Mouse (Mus musculus) thymus, postnatal 0 days (tissue): ENCODE measurements around the gene Naa80. TPM values are rescaled to one million over a fixed set of nuclear protein-coding genes. Genes with fewer than 3 reads are reported as not detected.
A peak's percentile ranks its signal among the peaks of the same experiment; 100 is the strongest.

Experiments
- DNase-seq: peaks from one replicate; pipeline ENCODE4 v3.0.0-alpha.2; 2015; ENCODE audit warnings: low spot score
- polyA plus RNA-seq: library from polyadenylated mRNA; unstranded; fragments of >200 nt; fragmentation: Nextera tagmentation; extraction: Ambion mirVana; gene quantifications from 2 replicates; pipeline ENCODE4 v1.2.1, GENCODE M21; 2015

Naa80 gene
- polyA plus RNA-seq: 18.4 and 23.1 TPM in 2 replicates

DNA sequence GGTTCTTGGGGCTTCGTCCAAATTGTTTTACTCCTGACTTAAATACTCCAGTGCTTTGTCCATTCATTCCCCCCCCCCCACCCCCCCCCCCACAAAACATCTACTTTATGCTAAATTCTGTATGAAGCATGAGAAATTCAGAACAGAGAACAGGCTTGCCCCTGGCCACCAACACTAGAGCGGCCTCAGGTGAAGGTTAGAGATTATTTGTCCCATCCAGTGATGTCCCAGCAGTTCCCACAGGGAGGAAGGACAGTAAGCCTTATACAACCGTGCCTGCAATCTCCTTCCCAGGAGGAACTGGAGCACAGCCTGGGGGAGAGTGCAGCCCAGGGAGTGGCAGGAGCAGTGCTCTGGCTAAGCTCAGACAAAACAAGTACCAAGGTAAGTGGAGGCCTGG lies at the start of gene Naa80:
TSS of gene Naa80 (plus strand) at position 301 of the 400 bp plus-strand sequence.
- no peak for DNase-seq

DNA sequence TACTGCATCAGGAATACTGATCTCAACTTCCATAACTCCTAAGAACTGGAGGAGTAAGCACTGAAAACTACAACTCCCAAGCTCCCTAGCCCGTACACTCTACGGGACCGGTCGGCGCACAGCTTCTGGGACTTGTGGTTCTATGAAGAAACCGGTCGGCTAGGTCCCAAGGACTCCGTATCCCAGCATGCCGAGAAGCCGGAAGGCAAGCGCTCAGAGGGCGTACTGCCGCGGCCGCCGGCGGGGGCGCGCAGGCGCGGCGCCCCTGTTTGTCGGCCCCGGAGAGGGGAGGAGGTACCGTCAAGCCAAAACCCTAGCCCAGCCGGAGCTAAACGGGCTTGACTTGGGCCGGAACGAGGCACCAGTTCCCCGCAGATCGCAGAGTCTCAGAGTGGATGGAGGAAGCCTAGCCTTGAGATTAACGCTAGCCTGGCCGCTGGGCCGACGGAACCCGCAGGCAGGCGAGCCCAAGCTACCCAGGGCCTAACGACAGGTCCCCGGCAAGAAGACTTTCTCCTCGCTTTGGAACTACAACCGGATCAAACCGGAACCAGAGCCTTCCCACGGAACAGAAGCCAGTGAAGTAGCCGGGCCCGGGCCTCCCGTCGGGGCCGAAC lies 44.8 kb upstream of the Naa80 start, which contains the start of gene Tmem115:
TSS of gene Tmem115 (plus strand) at position 155 of the 617 bp plus-strand sequence.
- DNase-seq: peak; percentile 95

DNA sequence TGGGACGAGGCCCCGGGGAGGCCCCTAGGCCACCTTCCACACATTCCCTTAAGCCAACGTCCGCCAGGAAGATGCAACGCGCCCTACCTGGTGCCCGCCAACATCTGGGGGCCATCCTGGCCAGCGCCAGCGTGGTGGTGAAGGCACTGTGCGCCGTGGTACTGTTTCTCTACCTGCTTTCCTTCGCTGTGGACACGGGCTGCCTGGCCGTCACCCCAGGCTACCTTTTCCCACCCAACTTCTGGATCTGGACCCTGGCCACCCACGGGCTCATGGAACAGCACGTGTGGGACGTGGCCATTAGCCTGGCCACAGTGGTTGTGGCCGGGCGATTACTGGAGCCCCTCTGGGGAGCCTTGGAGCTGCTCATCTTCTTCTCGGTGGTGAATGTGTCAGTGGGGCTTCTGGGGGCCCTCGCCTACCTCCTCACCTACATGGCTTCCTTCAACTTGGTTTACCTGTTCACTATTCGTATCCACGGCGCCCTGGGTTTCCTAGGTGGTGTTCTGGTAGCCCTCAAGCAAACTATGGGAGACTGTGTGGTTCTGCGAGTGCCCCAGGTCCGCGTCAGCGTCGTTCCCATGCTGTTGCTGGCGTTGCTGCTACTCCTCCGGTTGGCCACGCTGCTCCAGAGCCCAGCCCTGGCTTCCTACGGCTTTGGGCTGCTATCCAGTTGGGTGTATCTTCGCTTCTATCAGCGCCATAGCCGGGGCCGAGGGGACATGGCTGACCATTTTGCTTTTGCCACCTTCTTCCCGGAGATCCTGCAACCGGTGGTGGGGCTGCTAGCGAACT lies 44.1 kb upstream of the Naa80 start:
- no peak for DNase-seq

DNA sequence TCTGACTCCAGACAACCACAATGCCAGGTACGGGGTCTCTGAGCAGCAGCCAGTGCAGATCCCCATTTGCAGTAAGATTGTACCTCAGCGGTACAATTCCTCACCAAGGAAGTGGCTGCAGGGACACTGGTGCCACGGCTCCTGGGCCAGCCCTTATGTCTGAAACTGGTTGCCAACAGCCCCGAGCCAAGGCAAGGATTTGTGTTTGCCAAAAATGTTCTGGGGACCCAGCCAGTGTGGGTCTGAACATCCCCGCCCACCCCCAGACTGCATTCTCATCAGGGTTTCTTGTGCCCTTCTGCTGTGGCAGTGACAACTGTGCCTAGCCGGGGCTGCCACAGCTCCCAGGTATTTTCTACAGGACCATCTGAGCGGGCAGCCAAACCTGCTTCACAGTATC lies 40.5 kb upstream of the Naa80 start:
- no peak for DNase-seq

DNA sequence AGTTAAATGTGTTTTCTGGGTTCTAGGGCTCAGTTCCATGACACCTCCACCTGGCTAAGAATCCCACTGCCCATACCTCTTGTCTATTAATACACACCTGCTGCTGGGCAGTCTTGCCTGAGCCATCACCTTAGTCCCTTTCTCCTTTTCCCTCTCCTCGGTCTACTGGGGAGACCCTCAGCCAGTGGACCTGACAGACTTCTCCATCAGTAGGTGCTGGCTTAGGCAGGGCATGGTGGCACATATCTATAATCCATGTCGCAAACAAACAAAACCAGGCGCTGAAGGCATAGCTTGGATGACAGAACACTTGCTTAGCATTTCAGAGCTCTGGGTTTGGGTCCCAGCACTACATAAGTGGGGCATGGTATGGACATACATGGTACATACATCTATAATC lies 40.0 kb upstream of the Naa80 start:
- no peak for DNase-seq

DNA sequence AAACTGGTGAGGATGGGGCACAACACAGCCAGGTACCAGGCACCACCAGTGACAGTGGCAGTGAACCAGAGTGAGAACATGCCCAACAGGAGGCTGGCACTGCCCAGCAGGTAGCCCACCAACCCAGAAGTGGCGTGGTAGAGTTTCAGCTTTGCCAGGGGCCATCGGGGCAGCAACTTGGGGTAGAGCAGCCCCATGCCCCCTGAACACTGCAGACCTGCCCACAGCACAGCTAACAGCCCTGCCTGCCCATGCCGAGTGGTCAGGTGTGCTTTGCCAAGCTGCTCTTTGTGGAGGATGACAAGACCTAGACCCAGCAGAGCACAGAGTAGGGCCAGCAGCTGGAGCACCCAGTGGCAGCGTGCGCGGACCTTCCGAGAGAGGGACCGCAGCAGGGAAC lies 38.7 kb upstream of the Naa80 start:
- no peak for DNase-seq

DNA sequence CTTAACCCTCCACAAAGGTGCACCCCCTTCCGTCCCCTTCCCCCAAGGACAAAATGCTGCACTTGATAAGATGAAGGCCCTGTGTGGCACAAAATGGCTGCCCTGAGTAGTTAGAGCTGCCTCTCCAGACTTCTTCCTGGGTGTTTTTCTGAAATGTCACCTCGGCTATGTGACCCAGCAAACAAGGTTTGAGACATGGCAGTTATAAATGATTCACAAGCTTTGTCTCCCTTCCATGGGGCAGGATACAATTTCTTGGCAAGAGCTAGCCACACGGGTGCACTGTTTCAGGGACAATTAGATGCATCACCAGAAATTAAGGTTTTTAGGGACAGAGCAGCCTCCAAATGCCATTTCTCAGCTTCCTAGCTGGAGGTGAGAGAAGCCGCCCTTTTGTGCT lies 38.3 kb upstream of the Naa80 start:
- DNase-seq: no peak

DNA sequence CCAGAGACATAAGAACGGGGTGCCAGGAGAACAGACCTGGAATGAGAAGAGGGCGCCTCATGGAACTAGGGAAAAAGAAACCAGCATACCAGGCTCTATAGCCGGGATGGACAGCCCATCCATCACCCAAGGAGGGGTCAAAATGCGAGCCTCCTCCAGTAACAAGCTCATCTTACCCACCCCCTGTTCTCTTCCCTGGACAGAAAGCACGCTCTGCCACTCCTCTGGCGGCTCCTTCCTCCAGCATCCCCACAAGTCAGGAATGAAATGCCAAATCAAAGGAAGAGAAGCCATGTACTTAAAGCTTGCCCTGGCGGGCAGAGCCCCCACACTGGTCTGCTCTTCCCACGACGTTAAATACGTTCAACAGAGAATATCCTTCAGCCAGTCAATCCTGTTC lies 37.7 kb upstream of the Naa80 start:
- no peak for DNase-seq

DNA sequence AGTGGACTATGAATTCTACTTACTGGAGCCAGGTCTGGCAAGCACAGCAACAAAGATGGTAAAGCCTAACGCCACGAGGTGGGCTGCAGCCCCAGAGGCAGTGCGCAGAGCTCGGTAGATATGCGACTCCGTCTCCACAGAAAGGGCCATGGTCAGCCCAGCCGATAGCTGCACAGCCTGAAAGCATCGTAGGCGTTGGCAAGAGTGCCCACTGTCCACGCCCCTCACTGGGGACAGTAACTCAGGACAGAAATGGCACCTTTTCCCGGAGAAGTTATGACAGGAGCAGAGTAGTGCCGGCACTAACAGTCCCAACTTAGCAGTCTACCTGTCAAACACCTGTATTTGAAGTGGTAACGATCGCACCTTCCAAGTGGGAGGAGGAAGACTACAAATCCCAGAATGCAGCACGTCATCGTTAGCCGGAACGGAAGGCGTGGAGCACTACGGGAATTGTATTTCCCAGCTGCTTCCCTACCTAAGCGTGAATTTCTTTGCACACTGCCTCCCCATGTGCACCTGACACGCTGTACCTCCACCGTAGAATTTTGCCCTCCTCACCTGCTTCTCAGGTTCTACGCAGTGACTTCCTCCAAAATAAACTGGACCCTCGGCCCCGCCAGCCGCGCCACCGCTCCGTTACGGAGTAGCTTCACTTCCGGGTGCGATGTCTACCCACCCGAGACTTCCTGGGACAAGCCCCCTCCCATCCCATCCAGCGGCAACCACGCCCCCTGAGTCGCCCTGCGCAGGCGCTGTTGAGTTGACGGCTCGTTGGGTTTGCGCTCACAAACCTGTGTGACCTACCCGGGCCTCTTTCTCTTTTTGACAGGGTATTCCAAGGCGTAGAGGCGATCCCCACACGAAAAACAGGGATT lies 37.0 kb upstream of the Naa80 start, which contains the start of the genes Cyb561d2 and Nprl2:
TSS of gene Cyb561d2 (minus strand) at position 720 of the 878 bp plus-strand sequence.
TSS of gene Nprl2 (plus strand) at position 753 of the 878 bp plus-strand sequence.
- DNase-seq: peak; percentile 97

DNA sequence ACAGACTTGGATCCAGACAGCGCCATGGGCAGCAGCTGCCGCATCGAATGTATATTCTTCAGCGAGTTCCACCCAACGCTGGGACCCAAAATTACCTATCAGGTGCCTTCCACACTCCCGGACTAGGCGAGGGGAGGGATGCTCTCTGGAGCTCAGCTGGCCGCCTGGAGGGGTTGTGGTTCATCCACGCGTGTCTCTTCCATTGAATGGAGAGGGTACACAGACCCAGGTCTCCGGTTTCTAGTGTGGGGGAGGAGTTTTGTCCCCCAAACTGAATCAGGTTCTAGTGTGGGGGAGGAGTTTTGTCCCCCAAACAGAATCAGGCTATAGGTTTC lies 36.4 kb upstream of the Naa80 start:
- no peak for DNase-seq

DNA sequence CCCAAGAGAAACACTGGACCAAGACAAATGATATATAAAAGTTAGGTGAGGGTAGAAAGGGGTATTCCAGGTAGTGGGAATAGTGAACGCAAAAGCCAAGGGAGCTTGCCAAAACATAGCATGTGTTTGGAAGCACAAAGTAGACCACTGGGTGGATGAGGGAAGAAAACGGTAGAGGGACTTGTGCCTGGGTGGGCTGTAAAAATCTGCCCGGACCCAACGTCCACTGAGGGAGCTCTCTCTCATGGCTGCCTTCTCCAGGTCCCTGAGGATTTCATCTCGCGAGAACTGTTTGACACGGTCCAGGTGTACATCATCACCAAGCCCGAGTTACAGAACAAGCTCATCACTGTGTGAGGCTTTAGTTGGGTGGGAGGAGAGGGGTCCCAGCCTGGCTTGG lies 36.0 kb upstream of the Naa80 start:
- DNase-seq: no peak

DNA sequence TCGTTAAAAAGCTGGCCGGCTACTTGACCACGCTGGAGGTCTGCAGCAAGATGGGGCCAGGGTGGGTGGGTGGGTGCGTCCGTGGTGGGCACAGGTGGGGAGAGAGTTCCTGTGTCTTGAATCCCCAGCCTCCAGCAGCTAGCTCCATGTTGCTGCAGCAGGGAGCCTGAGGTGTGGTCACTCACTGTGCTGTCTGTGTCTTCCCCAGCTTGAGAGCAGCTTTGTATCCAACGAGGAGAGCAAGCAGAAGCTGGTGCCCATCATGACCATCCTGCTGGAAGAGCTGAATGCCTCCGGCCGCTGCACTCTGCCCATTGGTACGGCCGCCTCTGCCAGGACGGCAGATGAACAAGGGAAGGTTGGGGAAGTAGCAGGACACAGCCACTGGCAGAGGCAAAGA lies 35.4 kb upstream of the Naa80 start:
- no peak for DNase-seq

DNA sequence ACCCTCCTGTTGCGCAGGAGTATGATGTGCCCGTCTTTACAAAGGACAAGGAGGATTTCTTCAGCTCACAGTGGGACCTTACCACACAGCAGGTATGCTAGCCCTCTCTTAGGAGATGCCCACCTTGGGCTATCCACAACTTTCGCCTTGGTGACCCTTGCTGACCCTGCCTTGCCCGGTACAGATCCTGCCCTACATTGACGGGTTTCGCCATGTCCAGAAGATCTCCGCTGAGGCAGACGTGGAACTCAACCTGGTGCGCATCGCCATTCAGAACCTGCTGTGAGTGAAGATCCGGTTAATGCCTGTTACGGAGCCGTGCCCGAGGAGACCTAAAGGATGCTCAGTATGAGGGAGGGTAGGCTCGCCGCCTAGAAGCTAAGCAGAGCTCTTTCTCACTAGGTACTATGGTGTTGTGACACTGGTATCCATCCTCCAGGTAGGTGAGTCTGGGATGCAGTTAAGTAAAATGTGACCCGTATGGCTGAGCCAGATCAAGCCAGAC lies 34.4 kb upstream of the Naa80 start:
- DNase-seq: no peak

DNA sequence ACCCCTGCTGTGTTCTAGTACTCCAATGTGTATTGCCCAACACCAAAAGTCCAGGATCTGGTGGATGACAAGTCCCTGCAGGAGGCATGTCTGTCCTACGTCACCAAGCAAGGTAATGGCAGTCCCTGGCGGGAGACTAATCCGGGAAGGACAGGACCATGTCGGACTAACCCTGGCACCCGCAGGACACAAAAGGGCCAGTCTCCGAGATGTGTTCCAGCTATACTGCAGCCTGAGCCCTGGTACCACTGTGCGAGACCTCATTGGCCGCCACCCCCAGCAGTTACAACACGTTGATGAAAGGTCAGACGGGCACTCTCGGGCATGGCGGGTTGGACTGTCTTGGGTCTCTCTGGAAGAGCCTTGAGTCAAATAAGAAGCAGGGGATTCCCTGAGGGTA lies 34.0 kb upstream of the Naa80 start:
- DNase-seq: no peak

DNA sequence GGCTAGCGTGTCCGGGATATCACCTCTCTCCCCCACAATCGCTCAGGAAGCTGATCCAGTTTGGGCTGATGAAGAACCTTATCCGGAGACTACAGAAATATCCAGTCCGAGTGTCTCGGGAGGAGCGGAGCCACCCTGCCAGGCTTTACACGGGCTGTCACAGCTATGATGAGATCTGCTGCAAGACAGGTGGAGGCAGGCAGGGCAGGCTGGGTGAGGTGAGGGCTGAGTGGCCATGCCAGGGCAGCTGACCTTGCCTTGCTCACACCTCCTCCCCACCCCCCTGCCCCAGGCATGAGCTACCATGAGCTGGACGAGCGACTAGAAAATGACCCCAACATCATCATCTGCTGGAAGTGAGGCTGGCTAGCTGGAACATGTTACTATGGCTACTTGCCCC lies 33.5 kb upstream of the Naa80 start:
- DNase-seq: no peak

DNA sequence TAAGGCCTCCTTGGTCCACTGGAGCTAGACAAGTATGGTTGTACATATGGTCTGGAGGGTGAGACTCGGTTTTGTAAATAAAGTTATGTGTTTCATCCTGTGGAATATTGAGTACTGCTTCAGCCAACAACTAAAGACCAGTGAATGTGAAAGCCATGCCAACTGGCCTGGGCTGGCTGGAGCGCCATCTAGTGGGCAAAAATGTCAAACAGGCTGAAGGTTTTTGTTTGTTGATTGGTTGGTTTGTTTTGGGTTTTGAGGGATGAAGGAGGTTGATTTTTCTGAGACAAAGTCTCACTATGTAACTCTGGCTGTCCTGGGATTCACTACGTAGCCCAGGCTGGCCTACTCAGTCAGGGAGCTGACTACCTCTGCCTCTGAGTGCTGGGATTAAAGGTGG lies 33.1 kb upstream of the Naa80 start:
- peak; percentile 72 for DNase-seq

DNA sequence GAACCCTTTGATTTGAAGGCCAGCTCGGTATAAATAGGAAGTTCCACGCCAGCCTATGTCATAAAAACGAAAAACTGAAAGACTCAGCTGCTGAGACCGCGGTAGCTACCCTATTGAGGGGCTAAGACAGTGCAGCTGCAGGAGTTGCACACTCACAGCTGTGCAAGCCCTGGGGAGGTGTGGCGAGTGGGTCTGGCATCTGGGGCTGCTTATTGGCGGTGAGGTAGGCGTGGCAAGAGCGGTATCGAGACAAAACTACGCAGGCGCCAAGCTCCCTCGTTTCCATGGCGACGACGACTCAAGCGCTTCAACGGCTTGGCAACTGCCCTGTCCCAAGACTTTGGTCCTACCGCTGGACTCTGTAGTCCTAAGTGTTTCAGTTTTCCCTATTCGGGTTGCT lies 31.7 kb upstream of the Naa80 start, which contains the start of gene Zmynd10:
TSS of gene Zmynd10 (plus strand) at position 273 of the 400 bp plus-strand sequence.
- peak; percentile 96 for DNase-seq

DNA sequence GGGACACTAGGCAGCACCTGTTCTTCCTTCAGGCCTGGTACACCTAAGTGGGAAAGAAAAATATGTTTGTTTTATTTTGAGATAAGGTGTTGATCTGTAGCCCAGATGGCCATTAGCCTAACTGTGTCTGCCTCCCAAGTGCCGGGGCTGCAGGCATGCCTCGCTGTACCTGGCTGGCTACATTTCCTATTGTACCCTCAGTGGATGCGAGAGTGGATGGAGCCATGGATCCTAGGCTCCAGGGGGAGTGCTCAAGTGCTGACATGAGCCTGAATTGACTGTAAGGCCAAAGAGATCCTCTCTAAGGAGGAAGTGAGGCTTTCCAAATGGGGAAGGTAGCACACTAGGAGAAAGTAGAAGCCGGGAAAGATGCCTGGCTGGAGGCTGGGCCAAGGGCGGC lies 30.7 kb upstream of the Naa80 start:
- DNase-seq: no peak

DNA sequence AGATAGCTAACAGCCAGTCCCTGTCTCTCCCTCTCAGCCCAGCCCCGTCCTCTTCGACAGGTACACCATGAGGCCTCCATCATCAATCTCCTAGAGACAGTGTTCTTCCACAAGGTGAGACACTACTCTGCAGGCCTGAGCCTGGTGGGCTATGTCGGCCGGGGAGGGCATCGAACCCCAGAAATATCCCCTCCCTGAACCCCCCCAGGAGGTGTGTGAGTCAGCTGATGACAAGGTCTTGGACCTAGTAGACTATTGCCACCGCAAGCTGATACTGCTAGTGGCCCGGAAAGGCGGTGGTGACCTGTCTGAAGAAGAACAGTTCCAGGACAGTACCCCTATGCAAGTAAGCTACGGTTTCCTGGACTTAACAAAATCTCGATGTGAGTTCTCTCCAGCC lies 29.9 kb upstream of the Naa80 start:
- DNase-seq: no peak

DNA sequence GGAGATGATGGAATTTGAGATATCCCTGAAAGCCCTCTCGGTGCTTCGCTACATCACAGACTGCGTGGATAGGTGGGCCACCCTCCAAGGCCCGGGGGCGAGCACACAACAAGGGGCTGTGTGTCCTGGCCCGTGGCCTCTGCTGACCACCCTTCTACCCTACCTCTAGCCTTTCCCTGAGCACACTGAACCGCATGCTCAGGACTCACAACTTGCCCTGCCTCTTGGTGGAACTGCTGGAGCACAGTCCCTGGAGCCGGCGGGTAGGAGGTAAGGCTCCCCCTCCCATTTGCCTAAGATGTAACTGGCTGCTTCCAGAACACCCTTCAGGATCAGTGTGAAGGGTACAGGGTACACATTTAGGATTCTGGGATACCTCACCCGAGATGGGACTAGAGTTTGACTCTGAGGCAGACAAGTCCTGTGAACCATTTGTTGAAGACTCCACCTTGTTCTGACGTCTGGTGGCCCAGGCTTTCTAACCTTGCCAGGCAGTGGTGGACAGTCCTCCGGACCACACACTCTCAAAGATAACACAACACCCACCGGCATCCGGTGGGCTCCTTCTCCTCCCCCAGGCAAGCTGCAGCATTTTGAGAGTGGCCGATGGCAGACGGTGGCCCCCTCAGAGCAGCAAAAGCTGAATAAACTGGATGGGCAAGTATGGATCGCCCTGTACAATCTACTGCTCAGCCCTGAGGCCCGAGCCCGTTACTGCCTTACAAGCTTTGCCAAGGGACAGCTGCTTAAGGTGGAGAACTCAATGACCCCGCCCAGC lies 29.2 kb upstream of the Naa80 start:
- DNase-seq: no peak
